Mouse (Mus musculus) embryo, embryonic 10 days (tissue): ENCODE measurements around the gene Gm3415.
"Not testable (repeated sequence)": the region's sequence is repeated elsewhere in the genome, so short reads cannot be mapped to it uniquely, and the experiment has no call there.

Experiments used
- DNase-seq: peaks from one replicate; pipeline ENCODE4 v3.0.0-alpha.2; 2015; ENCODE audit warnings: low spot score

The Gm3415 gene

DNA sequence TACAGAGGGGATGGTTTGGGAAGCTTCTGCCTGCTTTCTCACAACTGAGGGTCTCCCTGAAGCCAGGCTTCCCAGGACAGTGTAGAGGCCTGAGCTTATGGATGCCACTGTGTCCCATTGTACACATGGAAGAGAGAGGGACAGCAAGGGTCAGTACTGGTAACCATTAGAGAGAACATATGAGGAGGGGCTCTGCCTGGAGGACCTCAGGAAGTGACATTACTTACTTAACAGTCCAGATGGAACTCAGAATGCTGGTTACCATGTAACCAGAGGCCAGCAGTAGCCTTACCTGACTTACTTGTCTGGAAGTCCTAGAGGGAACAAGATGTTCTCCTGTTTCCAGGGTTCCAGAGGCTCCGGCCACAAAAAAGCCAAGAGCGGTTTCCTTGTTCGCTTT, at the start of gene Gm3415:
TSS of gene Gm3415 (plus strand) at position 301 of the 400 bp plus-strand sequence.
- not testable (repeated sequence) for DNase-seq

DNA sequence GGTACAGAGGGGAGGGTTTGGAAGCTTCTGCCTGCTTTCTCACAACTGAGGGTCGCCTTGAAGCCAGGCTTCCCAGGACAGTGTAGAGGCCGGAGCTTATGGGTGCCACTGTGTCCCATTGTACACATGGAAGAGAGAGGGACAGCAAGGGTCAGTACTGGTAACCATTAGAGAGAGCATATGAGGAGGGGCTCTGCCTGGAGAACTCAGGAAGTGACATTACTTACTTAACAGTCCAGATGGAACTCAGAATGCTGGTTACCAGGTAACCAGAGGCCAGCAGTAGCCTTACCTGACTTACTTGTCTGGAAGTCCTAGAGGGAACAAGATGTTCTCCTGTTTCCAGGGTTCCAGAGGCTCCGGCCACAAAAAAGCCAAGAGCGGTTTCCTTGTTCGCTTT, 42.1 kb upstream of the Gm3415 start, which contains the start of gene Gm3402:
TSS of gene Gm3402 (plus strand) at position 301 of the 400 bp plus-strand sequence.
- not testable (repeated sequence) for DNase-seq

GRCm38 (mm10) chr5:146525501-146525900, 30.4 kb upstream of the Gm3415 start, which contains the start of gene Gm3404:
TSS of gene Gm3404 (plus strand) at chr5:146525801.
- not testable (repeated sequence) for DNase-seq

- DNase-seq, result not testable (repeated sequence)
These were observed 18.6 kb upstream of the Gm3415 start, which contains the start of gene Gm3409 for GRCm38 (mm10) chr5:146537347-146537746. TSS of gene Gm3409 (plus strand) at chr5:146537647.

GRCm38 (mm10) chr5:146564259-146564658, 8.3 kb downstream of the Gm3415 start:
- DNase-seq, result no peak

- peak; percentile 64 for DNase-seq
These were observed 11.1 kb downstream of the Gm3415 start for GRCm38 (mm10) chr5:146567054-146567453.

- not testable (repeated sequence) for DNase-seq
These were observed 14.2 kb downstream of the Gm3415 start for GRCm38 (mm10) chr5:146570179-146570578.

GRCm38 (mm10) chr5:146571830-146572734, 16.1 kb downstream of the Gm3415 start:
- DNase-seq, result not testable (repeated sequence)

DNA sequence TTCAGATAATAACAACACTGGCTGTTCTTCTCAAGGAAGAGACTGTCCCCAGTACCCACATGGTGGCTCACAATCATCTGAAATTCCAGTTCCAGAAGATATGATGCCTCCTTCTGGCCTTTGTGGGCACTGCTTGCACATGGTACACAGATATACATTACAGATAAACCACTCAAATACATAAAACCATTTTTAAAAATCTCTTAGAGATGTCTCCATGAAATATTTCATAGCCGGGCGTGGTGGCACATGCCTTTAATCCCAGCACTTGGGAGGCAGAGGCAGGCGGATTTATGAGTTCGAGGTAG, 16.8 kb downstream of the Gm3415 start:
- not testable (repeated sequence) for DNase-seq

DNA sequence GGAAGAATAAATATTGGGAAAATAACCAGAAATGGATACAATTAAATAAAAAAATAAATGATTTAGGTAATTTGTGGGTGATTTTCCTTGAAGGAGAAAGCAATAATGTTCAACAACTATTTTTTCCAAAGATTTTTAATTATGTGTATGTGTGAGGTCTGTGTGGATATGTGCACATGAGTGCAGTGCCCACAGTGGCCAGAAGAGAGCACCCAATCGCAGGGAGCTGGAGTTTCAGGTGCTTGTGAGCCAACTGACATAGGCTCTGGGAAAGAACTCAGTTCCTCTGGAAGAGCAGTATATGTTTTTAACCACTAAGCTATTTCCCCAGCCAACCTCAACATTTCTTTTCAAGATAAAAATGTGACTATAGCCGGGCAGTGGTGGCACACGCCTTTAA, 20.7 kb downstream of the Gm3415 start:
- no peak for DNase-seq

GRCm38 (mm10) chr5:146584156-146584477, 28.2 kb downstream of the Gm3415 start:
- DNase-seq, result no peak

DNA sequence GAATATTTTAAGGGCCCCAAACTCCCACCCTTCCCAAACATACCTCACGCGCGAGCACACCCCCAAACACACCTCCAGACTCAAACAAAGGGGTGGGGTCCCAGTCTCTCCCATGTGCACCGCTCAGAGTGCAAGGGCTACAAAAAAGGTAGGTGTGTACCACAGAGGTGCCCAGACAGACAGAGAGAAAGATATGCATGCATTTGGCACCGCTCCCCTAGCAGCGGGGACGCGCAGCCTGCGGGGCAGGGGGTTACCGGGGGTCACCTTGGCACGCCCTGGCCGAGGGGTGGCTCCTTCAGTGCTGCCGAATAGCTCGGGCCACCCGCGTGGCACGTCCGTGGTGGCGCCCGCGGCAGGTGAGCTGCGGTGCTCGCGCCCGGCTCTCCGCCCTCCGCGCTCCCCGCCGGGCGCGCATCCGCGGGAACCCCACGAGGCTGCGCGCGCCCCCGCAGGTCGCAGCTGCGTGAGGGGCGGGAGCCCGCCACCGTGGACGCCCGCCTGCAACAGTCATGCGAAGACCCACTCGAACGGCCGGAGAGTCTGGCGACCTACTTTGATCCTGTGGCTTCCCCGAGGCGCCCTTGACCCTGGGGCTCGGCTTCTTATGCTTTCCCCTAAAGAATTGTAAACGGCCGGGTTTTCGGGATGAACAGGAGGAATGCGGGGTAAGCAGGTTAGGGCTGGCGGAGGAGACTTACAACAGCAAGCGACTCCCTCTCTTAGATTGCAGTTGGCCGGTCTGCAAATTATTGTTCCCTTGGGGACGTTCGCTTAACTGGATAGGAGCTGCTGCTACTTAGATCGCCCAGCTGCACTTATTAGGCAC, 28.8 kb downstream of the Gm3415 start, which contains the start of gene Gpr12:
TSS of gene Gpr12 (minus strand) at position 762 of the 829 bp plus-strand sequence.
- peak; percentile 58 for DNase-seq

- DNase-seq, result no peak
These were observed 29.3 kb downstream of the Gm3415 start for GRCm38 (mm10) chr5:146585307-146585651.

- DNase-seq, result no peak
These were observed 30.6 kb downstream of the Gm3415 start for GRCm38 (mm10) chr5:146586357-146587070.

DNA sequence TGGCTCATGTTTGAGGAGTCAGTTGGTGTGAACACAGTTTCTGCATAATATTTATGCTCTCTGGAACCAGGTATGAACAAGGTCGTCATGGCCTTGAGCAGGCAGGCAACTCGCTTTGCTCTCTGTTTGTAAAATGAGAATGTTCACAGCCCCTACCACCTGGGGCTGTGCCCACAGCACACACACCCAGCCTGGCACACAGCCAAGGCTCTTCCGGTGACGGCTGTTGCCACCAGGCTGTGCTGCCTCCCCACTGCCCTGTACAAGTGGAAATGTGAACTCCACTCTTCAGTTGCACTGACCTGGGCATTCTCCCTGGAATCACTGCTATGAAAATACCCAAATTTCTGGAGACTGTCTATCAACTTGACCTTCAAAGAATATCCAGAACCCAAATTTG, 35.1 kb downstream of the Gm3415 start:
- DNase-seq, result no peak

DNA sequence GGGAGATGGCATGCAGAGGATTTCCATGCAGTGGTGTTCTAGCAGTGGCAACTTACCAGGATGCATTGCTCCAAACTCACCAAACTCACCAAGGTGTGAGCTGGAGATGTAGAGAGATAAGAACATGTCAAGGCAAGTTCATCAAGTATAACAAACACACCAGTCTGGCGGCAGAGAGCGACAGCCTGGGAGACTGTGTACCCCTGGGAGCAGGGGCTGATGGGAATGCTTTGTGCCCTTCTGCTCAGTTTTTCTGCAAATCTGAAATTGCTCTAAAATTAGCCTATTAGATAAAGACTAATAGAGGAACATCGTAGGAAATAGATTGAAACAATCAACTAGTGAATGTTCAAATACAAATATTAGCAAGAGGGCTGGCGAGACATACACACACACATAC, 35.7 kb downstream of the Gm3415 start:
- no peak for DNase-seq

- DNase-seq, result peak; percentile 86
These were observed 36.6 kb downstream of the Gm3415 start for GRCm38 (mm10) chr5:146592580-146592979.

DNA sequence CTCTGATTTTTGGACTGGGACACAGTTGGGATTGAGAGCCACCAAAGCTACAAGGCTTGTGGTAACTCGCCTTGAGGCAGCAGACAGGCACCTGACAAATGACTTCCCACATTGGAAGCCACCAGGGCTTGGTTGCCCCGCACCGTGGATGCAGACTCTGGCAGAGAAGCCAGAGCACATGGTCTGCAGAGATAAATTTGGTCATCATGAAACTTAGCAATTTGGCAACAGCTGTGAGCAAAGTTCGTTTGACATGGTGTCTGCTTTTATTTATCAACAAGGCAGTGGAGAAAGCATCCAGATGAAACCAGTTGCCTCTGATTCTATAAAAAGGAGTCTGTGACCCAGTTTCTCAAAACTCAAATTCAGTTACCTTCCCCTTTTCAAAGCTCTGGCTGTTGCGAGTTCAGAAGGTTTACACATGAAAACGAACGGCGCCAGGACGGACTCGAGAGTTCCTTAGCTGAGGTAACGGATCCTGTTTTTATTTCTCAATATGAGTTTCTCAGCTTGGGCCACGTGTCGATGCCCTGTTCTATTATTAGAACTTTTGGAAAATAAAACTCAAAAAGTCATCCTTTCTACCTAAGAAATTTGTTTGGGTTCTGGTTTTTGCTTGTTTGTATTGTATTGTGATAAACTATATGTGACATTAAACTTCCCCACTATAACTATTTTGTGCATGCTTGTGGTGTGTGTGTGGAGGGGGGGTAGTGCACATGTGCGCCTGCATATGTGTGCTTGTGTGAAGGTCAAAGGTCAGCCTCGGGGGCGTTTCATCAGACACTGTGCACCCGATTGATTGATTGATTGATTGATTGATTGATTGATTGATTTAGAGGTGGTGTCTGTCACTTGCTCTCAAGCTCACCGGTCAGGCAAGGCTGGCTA, 40.9 kb downstream of the Gm3415 start:
- DNase-seq, result no peak

DNA sequence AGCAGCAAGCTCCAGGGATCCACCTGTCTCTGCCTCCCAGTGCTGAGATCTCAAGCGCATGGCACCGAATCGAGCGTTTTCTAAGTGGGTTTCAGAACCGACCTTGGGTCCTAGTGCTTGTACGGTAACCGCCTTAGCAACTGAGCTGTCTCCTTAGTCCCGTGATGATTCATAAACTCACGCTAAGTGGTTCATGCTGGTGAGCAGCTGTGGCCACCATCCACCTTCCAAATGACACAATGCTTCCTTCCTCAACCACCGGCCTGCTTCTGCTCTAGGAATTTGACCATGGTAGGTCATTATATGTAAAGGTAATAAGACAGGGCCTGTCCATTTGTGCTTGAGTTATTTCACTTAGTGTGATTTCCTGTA, 41.6 kb downstream of the Gm3415 start:
- DNase-seq, result no peak

DNA sequence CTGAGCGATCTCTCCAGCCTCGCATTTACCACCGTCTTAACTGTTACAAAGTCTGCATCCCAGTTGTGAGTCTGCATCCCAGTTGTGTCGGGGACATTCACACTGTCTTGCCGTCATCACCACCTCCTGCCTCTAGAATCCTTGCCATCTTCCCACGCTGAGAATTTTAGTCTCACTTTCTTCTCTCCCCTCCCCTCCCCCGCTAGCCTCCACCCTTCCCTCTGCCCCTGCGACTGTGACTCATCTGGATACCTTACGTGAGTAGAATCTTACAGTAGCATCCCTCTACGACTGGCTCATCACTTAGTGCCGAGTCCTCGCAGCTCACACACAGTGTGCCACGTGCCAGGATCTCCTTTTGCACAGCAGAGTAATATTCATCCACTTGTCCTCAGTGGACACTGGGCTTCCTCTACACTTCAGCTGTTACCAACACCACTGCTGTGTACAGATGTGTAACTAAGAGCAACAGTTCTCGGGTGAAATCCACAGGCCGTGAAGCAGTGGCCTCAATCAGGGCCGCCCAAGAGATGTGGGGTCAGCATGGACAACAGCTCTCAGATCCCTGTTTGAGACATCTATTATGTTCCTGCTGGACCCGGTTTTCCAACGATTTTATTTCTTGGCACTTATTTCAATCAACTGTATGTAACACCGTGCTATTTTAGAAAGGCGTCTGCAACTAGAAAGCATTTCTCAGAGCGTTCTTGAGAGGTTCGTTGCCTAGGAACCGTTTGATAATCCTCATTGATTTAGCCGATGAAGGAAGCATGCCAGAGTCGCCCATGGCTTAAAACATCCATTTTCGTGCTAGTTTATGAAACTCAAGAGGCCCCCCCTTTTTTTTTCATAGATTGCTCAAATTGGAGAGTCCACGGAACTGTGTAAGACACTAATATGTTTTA, 42.5 kb downstream of the Gm3415 start:
- no peak for DNase-seq
